Mouse (Mus musculus): Measurements from ENCODE around the gene Lkaaear1. TPM values are rescaled to one million over a fixed set of nuclear protein-coding genes. Genes with fewer than 3 reads are reported as not detected.

Gene Lkaaear1
- polyA plus RNA-seq, 1 experiment = not detected

GRCm38 (mm10) chr2:181658528-181658927 is 39.7 kb downstream of the Lkaaear1 start:
- peaks cover 4% of the 10 kb centered on the region; the same call in 1 of the 2 replicates for H3K4me1 ChIP-seq (ENCODE audit: control insufficient read depth, insufficient read depth, low read length)
- no peak overlapping the region for H3K4me3 ChIP-seq (ENCODE audit: insufficient read depth, low read depth, low read length)
- no peak overlapping the region for H3K27ac ChIP-seq (ENCODE audit: insufficient read depth, low read depth, low read length)
- DNase-seq = no peak
- peaks cover 2% of the 10 kb centered on the region; the same call in 1 of the 2 replicates for H3K36me3 ChIP-seq (ENCODE audit: control insufficient read depth, insufficient read depth, low read length)
- 83% methylated on average over 7 of the region's 7 CpGs for WGBS
- no peak for TF ChIP-seq CTCF (conservative IDR thresholded peaks at IDR 0.05; ENCODE audit: insufficient read depth, insufficient read length, low read depth, low read length)
- no peak for TF ChIP-seq POLR2A (IDR thresholded peaks at IDR 0.05; ENCODE audit: low read depth, low read length)
- no peaks in the 10 kb centered on the region for H3K27me3 ChIP-seq (replicated peaks; ENCODE audit: control insufficient read depth, insufficient read depth, low read length)

- 44% methylated on average over 2 of the region's 2 CpGs for WGBS
- Histone ChIP-seq H3K27me3 (replicated peaks; ENCODE audit: control insufficient read depth, insufficient read depth, low read length) (no peaks in the 10 kb centered on the region), H3K27ac (ENCODE audit: insufficient read depth, low read depth, low read length) (no peak overlapping the region), H3K4me1 (ENCODE audit: control insufficient read depth, insufficient read depth, low read length) (peaks cover 4% of the 10 kb centered on the region; the same call in 1 of the 2 replicates), H3K4me3 (ENCODE audit: insufficient read depth, low read depth, low read length) (no peak overlapping the region), H3K36me3 (ENCODE audit: control insufficient read depth, insufficient read depth, low read length) (peaks cover 5% of the 10 kb centered on the region)
- DNase-seq = no peak
- TF ChIP-seq CTCF (conservative IDR thresholded peaks at IDR 0.05; ENCODE audit: insufficient read depth, insufficient read length, low read depth, low read length) = no peak
- TF ChIP-seq POLR2A (IDR thresholded peaks at IDR 0.05; ENCODE audit: low read depth, low read length) = no peak
Observed at GRCm38 (mm10) chr2:181657441-181657840, 40.8 kb downstream of the Lkaaear1 start.

GRCm38 (mm10) chr2:181656734-181657133 is 41.5 kb downstream of the Lkaaear1 start, which contains the start of gene Gm29797:
Gm29797 (plus strand) TSS chr2:181657034.
- Histone ChIP-seq H3K36me3 (ENCODE audit: control insufficient read depth, insufficient read depth, low read length) (peaks cover 5% of the 10 kb centered on the region), H3K4me3 (ENCODE audit: insufficient read depth, low read depth, low read length) (no peak within 1 kb of the TSS), H3K27ac (ENCODE audit: insufficient read depth, low read depth, low read length) (no peak within 1 kb of the TSS), H3K4me1 (ENCODE audit: control insufficient read depth, insufficient read depth, low read length) (peaks cover 4% of the 10 kb centered on the region; the same call in 1 of the 2 replicates), H3K27me3 (replicated peaks; ENCODE audit: control insufficient read depth, insufficient read depth, low read length) (no peaks in the 10 kb centered on the region)
- TF ChIP-seq CTCF (conservative IDR thresholded peaks at IDR 0.05; ENCODE audit: insufficient read depth, insufficient read length, low read depth, low read length) (no peak), POLR2A (IDR thresholded peaks at IDR 0.05; ENCODE audit: low read depth, low read length) (no peak)
- 55% methylated on average over 3 of the region's 3 CpGs for WGBS
- no peak for DNase-seq

- H3K27me3 ChIP-seq (replicated peaks; ENCODE audit: control insufficient read depth, insufficient read depth, low read length) = no peaks in the 10 kb centered on the region
- H3K4me1 ChIP-seq (ENCODE audit: control insufficient read depth, insufficient read depth, low read length) = no peaks in the 10 kb centered on the region
- H3K4me3 ChIP-seq (ENCODE audit: insufficient read depth, low read depth, low read length) = no peak overlapping the region
- H3K36me3 ChIP-seq (ENCODE audit: control insufficient read depth, insufficient read depth, low read length) = peaks cover 11% of the 10 kb centered on the region
- TF ChIP-seq POLR2A (IDR thresholded peaks at IDR 0.05; ENCODE audit: low read depth, low read length) (no peak), CTCF (conservative IDR thresholded peaks at IDR 0.05; ENCODE audit: insufficient read depth, insufficient read length, low read depth, low read length) (no peak)
- H3K27ac ChIP-seq (ENCODE audit: insufficient read depth, low read depth, low read length) = no peak overlapping the region
- 83% methylated on average over 1 of the region's 1 CpGs for WGBS
- DNase-seq = no peak
Observed at GRCm38 (mm10) chr2:181653523-181653922, 44.7 kb downstream of the Lkaaear1 start.

- no peaks in the 10 kb centered on the region for H3K4me1 ChIP-seq (ENCODE audit: control insufficient read depth, insufficient read depth, low read length)
- H3K27me3 ChIP-seq (replicated peaks; ENCODE audit: control insufficient read depth, insufficient read depth, low read length) = no peaks in the 10 kb centered on the region
- H3K27ac ChIP-seq (ENCODE audit: insufficient read depth, low read depth, low read length) = no peak overlapping the region
- DNase-seq = no peak
- TF ChIP-seq POLR2A (IDR thresholded peaks at IDR 0.05; ENCODE audit: low read depth, low read length) = no peak
- no peak for TF ChIP-seq CTCF (conservative IDR thresholded peaks at IDR 0.05; ENCODE audit: insufficient read depth, insufficient read length, low read depth, low read length)
- H3K36me3 ChIP-seq (ENCODE audit: control insufficient read depth, insufficient read depth, low read length) = peaks cover 11% of the 10 kb centered on the region
- H3K4me3 ChIP-seq (ENCODE audit: insufficient read depth, low read depth, low read length) = no peak overlapping the region
Observed at GRCm38 (mm10) chr2:181653065-181653464, 45.2 kb downstream of the Lkaaear1 start.

GRCm38 (mm10) chr2:181648926-181649325 is 49.3 kb downstream of the Lkaaear1 start:
- 95% methylated on average over 10 of the region's 10 CpGs for WGBS
- DNase-seq = no peak
- Histone ChIP-seq H3K27ac (ENCODE audit: insufficient read depth, low read depth, low read length) (no peak overlapping the region), H3K36me3 (ENCODE audit: control insufficient read depth, insufficient read depth, low read length) (peaks cover 13% of the 10 kb centered on the region), H3K27me3 (replicated peaks; ENCODE audit: control insufficient read depth, insufficient read depth, low read length) (no peaks in the 10 kb centered on the region), H3K4me3 (ENCODE audit: insufficient read depth, low read depth, low read length) (no peak overlapping the region), H3K4me1 (ENCODE audit: control insufficient read depth, insufficient read depth, low read length) (no peaks in the 10 kb centered on the region)
- no peak for TF ChIP-seq CTCF (conservative IDR thresholded peaks at IDR 0.05; ENCODE audit: insufficient read depth, insufficient read length, low read depth, low read length)
- TF ChIP-seq POLR2A (IDR thresholded peaks at IDR 0.05; ENCODE audit: low read depth, low read length) = no peak

Other genes with a start within 250 kb of the Lkaaear1 start
- gene Zbtb46, start 239.0 kb downstream of the Lkaaear1 start, polyA plus RNA-seq (2012; rRNA removed) = 7.7 and 8.0 TPM in 2 replicates
- not detected in 2 replicates for gene Abhd16b, start 205.2 kb downstream of the Lkaaear1 start, polyA plus RNA-seq (2012; rRNA removed)
- gene Tpd52l2, start 201.3 kb downstream of the Lkaaear1 start, polyA plus RNA-seq (2012; rRNA removed) = 35.2 and 41.5 TPM in 2 replicates
- gene Dnajc5, start 178.0 kb downstream of the Lkaaear1 start, polyA plus RNA-seq (2012; rRNA removed) = 55.5 and 65.1 TPM in 2 replicates
- 107 and 130 TPM in 2 replicates for gene Uckl1, start 113.5 kb downstream of the Lkaaear1 start, polyA plus RNA-seq (2012; rRNA removed)
- 19.6 and 22.1 TPM in 2 replicates for gene Prpf6, start 106.6 kb downstream of the Lkaaear1 start, polyA plus RNA-seq (2012; rRNA removed)
- gene Zfp512b, start 105.6 kb downstream of the Lkaaear1 start, polyA plus RNA-seq (2012; rRNA removed) = 32.2 and 41.3 TPM in 2 replicates
- 26.1 and 30.2 TPM in 2 replicates for gene Samd10, start 99.2 kb downstream of the Lkaaear1 start, polyA plus RNA-seq (2012; rRNA removed)
- gene Gm29797, start 41.4 kb downstream of the Lkaaear1 start, polyA plus RNA-seq (2012; rRNA removed) = 0.11 TPM in 1 of 2 replicates, not detected in the other
- 53.9 and 59.0 TPM in 2 replicates for gene Sox18, start 26.8 kb downstream of the Lkaaear1 start, polyA plus RNA-seq (2012; rRNA removed)
- gene Tcea2, start 18.1 kb downstream of the Lkaaear1 start, polyA plus RNA-seq (2012; rRNA removed) = 19.2 and 19.5 TPM in 2 replicates
- gene Rgs19, start 4.5 kb downstream of the Lkaaear1 start, polyA plus RNA-seq (2012; rRNA removed) = 21.5 and 24.0 TPM in 2 replicates
- 0.12 and 0.27 TPM in 2 replicates for gene Oprl1, start 16.6 kb upstream of the Lkaaear1 start, polyA plus RNA-seq (2012; rRNA removed)
- gene Myt1, start 64.9 kb upstream of the Lkaaear1 start, polyA plus RNA-seq (2012; rRNA removed) = 0.08 and 0.13 TPM in 2 replicates
- gene Pcmtd2, start 139.4 kb upstream of the Lkaaear1 start, polyA plus RNA-seq (2012; rRNA removed) = 40.4 and 51.6 TPM in 2 replicates
- gene Polr3k, start 165.9 kb upstream of the Lkaaear1 start, polyA plus RNA-seq (2012; rRNA removed) = 4.1 and 4.5 TPM in 2 replicates

All from kidney, adult 2 months (tissue).